Mouse (Mus musculus) liver, postnatal 0 days (tissue): ENCODE measurements at regions not wholly inside any gene's neighbourhood (a gene's known extent, or its start where the extent isn't known, plus 50 kb on each side); places are given as distances from the start of the nearest gene placed in this dataset.

Experiments used
- CTCF ChIP-seq: sonication (generic); IDR thresholded peaks from 2 replicates; pipeline ENCODE4 v1.5.1; 2016; ENCODE audit warnings: antibody characterized with exemption, low read depth
- EP300 ChIP-seq: IDR thresholded peaks from 2 replicates; pipeline ENCODE4 v1.6.1; 2016; ENCODE audit warnings: antibody characterized with exemption, low read depth, mild to moderate bottlenecking

DNA sequence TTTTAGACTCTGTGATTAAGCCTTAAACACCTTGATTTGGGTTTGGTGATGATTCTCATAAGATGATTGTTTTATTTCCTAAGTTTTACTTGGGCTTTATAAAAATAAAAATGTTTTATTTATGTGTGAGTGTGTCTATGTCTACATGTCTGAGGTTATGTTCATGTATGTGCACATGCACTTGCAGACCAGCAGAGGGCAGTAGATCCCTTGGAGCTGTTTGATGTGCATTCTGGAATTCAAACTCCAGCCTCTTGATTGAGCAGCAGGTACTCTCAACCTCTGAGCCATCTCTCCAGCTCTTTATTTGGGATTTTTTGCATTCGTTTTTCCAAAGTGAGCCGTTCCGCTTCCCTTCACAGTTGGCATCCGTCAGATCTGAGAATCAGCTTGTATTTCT is 161.8 kb upstream of the Mocs1 start:
- TF ChIP-seq CTCF (peak; percentile 79), EP300 (no peak)
